Mouse (Mus musculus) skeletal muscle tissue, adult 2 months (tissue): ENCODE results near the gene Phyhd1.

Experiments
- DNase-seq: peaks from one replicate; pipeline ENCODE4 v3.0.0-alpha.2; 2012; ENCODE audit warnings: low read depth, low spot score

Phyhd1 gene

GRCm38 (mm10) chr2:30283193-30283592, 17.2 kb downstream of the Phyhd1 start:
- no peak for DNase-seq

GRCm38 (mm10) chr2:30285004-30285403, 19.0 kb downstream of the Phyhd1 start:
- DNase-seq, result no peak

- DNase-seq, result no peak
Observed at GRCm38 (mm10) chr2:30285416-30286181, 19.6 kb downstream of the Phyhd1 start.

- peak; percentile 89 for DNase-seq
Observed at GRCm38 (mm10) chr2:30286192-30287026, 20.4 kb downstream of the Phyhd1 start, which contains the start of the genes Dolk and Nup188. Gene Dolk (minus strand): TSS chr2:30286334. Gene Nup188 (plus strand): TSS chr2:30286397.

GRCm38 (mm10) chr2:30287027-30287373, 21.0 kb downstream of the Phyhd1 start:
- DNase-seq, result no peak

- DNase-seq, result no peak
Observed at GRCm38 (mm10) chr2:30299525-30299924, 33.5 kb downstream of the Phyhd1 start.

- DNase-seq, result no peak
Observed at GRCm38 (mm10) chr2:30299966-30300365, 34.0 kb downstream of the Phyhd1 start.

GRCm38 (mm10) chr2:30306087-30306486, 40.1 kb downstream of the Phyhd1 start:
- DNase-seq, result no peak

GRCm38 (mm10) chr2:30309351-30309750, 43.3 kb downstream of the Phyhd1 start:
- no peak for DNase-seq

- DNase-seq, result no peak
Observed at GRCm38 (mm10) chr2:30311481-30311880, 45.5 kb downstream of the Phyhd1 start.

GRCm38 (mm10) chr2:30316136-30316535, 50.1 kb downstream of the Phyhd1 start:
- no peak for DNase-seq

- no peak for DNase-seq
Observed at GRCm38 (mm10) chr2:30316955-30317354, 51.0 kb downstream of the Phyhd1 start.

GRCm38 (mm10) chr2:30319260-30319659, 53.3 kb downstream of the Phyhd1 start:
- no peak for DNase-seq

- no peak for DNase-seq
Observed at GRCm38 (mm10) chr2:30323111-30323510, 57.1 kb downstream of the Phyhd1 start.

GRCm38 (mm10) chr2:30325296-30325695, 59.3 kb downstream of the Phyhd1 start:
- DNase-seq, result no peak

- no peak for DNase-seq
Observed at GRCm38 (mm10) chr2:30327276-30327675, 61.3 kb downstream of the Phyhd1 start.

- no peak for DNase-seq
Observed at GRCm38 (mm10) chr2:30328791-30329190, 62.8 kb downstream of the Phyhd1 start.
